Mouse (Mus musculus) spleen, postnatal 36 days (tissue): ENCODE measurements around the gene Erc2.

Source experiments
- DNase-seq, 2 experiments: peaks; one replicate each; pipeline ENCODE4 v3.0.0; 2022; ENCODE audit warnings: low spot score in 2 of 2, mixed read lengths in 1 of 2

The Erc2 gene

DNA sequence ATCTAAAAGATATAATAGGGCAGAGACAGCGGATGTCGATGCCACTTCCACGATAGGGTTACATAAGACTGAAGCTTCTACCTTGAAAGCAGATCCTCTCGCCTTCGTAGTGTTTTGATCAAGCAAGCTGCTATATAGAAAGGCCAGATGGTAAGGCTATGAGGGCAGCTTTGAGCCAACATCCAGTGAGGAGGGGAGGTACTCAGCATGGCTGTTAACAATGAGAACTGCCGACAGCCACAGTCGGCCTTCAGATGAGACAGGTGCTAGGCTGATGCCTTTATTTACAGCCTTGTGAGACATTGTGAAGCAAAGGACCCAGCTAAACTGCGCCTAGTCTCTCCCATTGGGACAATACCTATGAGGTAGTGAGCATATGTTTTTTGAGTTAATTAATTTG is 156.3 kb downstream of the Erc2 start:
- no peak for DNase-seq

GRCm38 (mm10) chr14:27778982-27779701 is 156.9 kb downstream of the Erc2 start:
- DNase-seq = no peak

- DNase-seq = no peak
Observed at GRCm38 (mm10) chr14:27781221-27781620, 159.0 kb downstream of the Erc2 start.

GRCm38 (mm10) chr14:27784826-27785225 is 162.6 kb downstream of the Erc2 start:
- no peak for DNase-seq

GRCm38 (mm10) chr14:27785562-27785961 is 163.3 kb downstream of the Erc2 start:
- no peak for DNase-seq

DNA sequence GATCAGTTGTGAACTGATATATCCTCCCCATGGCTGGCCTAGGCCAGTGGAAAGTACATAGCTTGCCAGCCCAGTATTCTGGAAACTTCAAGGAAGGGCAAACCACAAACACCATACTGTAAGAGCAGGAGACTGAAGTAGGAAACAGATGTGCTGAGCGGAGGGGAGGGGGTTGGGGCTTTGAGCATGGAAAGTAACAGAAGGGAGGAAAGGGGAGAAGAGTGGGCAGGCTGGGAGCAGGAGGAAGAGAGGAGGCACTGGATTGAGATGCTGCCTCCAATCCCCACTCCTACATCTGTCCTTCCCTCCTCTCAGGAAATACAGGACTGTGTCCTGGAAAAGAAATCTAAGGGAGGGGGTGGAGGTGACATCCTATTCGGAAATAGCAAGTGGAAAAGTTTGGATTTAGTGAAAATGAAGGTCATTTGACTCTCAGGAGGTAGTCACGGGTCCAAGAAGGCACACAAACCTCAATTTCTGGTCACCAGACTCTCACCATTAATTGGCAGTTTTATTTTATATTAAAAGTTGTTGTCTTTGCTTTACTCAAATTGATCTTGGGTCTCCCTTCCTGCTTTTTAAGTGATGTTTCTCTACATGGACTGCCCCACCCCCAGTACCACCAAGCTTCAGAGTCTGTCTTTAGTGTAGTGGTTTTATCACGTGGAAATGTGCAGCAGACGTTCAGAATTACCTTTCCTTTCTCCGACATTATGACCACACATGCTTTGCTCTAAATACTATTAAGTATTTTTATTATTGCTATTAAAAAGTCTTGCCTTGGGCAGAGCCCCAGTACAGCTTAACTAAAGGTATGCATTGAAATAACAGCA is 167.1 kb downstream of the Erc2 start:
- DNase-seq = no peak

DNA sequence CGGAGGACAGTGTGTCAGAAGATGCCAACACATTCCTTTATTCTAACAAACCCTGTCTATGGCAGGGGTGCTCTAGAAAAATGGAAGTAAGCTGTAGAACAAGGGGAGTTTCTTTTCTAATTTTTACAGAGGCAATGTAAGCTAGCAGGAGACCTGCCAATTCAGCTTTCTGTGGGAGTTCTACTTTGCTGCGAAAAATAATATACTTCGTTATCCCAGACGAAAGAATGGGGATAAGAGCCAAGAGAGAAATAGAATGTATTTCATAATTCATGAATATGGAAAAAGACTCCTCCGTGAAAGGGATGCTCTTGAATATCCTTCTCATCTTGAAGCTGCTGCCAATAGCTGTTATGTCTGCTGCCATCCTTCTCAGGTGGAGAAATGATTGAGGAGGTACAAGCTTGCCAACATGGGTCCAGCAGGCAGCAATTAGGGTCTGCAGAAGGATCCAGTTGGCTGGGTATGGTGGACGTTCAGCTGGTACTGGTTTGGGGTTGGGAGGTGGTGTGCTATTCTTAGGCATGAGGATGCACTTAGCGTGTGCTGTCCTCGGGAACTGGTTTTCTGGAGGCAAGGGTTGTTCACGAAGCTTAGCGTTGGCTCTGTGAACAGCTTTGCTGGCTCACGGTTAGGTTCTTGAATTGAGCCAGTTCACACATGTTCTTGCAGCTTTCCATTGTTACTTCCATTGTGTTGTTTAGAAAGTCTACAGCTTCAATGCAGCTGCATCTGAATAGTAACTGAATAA is 176.1 kb downstream of the Erc2 start:
- DNase-seq = no peak

DNA sequence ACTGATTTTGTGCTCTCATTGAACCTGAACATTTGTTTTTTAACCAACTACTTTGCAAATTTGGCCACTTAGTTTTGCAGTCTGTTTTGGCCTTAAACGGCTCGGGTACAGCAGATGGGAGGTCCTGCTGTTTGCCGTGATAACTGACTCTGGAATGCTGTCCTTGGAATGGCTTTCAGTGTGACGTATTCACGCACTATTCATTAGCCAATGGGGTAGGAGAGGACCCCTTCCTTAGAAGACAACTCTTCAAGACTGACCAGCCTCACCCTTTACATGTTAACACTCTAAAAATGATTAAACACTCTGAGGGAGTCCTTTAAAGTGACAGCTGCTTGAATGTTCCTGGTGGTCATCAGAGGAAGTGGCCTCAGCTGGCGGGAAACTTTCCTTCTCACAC is 178.5 kb downstream of the Erc2 start:
- no peak for DNase-seq

- DNase-seq = no peak
Observed at GRCm38 (mm10) chr14:27803961-27804360, 181.7 kb downstream of the Erc2 start.

DNA sequence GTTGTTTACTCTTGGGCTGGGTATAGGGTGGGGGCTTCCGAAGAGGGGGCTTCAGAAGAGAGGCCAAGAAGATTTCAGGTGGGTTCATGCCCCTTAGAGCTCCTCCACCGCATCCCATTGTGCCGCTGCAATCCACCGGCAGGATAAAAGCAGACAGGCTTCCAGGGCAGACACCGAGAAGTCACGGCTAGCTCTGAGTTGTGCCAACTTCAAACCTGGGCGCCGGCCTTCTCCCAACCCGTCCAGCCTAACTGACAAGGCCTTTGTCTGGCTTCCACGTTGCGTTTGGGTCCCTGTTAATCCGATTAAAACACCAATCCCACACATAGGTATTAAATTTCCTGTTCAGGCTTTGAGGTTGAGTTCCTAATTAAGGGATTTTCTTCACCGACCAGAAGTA is 182.8 kb downstream of the Erc2 start:
- DNase-seq = no peak

DNA sequence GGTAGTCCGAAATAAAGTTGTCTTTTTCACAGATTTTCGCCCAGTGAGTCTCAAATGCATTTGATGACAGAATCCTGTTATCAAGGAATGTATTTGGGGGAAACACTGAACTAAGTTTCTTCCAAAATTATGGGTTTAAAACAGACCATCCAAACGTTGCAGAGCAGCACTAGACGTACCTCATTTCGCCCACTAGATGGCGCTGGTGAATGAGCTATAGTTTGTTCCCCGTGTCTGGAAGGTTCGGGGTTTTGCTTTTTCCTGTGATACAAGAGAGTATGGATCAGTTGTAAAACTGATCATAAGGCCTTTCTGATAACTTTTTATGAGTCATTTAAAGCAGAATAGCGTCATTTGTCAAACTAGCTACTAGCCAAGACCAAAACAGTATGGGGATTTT is 185.9 kb downstream of the Erc2 start:
- DNase-seq = no peak

DNA sequence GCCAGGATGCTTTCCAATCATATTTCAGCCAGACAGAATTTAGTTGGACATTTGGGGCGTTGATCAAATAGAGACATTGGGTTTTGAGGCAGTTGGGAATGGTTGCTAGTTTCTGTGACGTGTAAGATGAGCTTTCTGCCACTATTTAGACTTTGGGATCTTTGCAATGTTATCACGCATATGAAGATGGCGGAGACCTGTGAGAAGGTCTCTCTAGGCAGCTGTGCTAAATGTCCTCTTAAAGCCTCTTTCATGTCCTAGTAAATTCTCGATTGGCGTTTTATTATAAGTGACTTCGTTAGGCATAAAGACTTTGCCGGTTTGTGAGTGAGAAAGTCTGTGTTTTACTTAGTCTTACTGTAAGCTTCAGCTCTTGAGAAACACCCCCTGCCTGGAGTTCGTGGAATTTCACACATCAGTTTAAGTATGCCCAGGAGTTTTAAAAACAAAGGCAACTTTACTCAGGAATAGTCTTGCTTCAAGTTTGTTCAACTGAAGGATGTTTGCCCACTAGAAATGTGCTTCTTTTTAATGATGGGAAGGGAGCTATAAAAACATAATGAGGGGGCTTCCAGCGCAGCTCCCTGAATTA is 186.4 kb downstream of the Erc2 start:
- no peak for DNase-seq

DNA sequence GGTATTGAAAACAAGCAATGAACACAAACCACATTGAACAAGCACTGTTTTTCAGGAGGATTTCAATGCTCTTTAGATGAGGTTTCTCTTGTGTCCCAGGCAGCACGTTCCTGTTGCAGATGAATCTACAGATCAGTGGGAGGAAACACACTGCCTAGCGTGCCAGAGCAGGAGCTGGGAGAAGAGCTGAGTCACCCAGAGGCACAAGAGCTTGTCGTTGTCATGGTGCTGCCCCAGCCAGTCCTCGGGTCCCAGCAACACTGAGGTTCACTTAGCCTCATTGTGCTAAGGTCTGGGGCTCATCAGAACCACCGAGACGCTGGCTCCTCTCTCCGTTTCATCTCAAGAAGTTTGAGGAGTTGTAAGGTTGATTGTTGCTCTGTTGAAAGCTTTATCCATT is 188.6 kb downstream of the Erc2 start:
- no peak for DNase-seq

GRCm38 (mm10) chr14:27811649-27812048 is 189.4 kb downstream of the Erc2 start:
- DNase-seq = no peak

DNA sequence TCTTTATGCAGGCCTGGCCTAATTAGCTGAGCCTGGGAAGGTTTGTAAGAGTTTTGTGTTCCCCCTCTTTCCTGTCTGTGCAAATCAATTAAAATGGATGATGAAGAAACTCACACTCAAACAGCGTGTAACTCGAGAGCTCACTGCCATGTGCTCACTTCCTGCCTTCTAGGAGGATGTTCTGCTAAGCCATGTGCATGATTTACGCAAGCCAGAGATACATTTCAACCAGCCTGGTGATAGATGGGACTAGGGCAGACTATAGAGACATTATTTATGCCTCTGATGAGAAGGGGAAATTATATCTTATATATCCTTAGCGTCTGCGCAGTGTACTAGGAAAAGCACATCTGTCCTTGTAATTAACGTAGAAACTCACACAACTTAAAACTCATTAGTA is 193.5 kb downstream of the Erc2 start:
- DNase-seq = no peak

DNA sequence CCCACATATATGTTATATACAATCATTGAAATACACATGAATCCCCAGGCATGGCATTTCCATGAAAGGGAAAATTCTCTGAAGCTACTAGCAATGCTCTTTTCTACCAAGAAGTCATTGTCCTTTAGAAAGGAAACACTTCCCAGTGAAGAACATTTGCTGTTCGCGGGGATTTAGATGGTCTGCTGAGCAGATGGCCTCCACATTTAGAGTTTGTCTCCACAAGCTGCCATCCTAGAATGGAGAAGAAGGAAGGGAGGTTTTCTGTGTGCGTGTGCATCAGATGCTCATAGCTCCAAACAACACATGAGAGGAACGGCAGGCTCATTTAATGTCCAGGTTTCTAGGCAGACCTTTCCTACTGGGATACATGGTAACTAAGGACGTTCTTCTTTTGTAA is 196.8 kb downstream of the Erc2 start:
- no peak for DNase-seq

GRCm38 (mm10) chr14:27821801-27822200 is 199.6 kb downstream of the Erc2 start:
- no peak for DNase-seq

GRCm38 (mm10) chr14:27822566-27822965 is 200.3 kb downstream of the Erc2 start:
- DNase-seq = no peak

GRCm38 (mm10) chr14:27823048-27823447 is 200.8 kb downstream of the Erc2 start:
- no peak for DNase-seq

- DNase-seq = no peak
Observed at GRCm38 (mm10) chr14:27823897-27824296, 201.7 kb downstream of the Erc2 start.

GRCm38 (mm10) chr14:27826829-27827228 is 204.6 kb downstream of the Erc2 start:
- DNase-seq = no peak

DNA sequence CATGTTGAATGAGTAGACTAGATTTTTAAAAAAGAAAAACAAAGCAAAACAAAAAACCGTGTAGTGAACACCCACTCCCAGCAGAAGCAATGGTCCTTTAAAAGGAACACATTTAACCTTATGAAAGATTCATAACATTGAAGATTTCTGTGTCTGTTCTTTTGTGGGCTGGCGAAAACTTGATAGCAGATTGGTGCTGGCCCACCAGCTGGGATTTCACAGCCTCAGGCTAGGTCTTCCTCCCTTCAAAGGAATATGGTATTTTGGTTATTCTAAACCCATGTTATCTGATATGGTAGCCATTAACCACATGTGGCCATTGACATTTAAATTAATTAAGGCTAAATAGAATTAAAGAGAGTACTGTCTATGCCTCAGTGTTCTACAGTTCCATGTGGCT is 205.9 kb downstream of the Erc2 start:
- no peak for DNase-seq
